Mouse (Mus musculus) heart, postnatal 0 days (tissue): ENCODE measurements around the gene Ptgds.

Experiments
- CTCF ChIP-seq: IDR thresholded peaks from 2 replicates; pipeline ENCODE4 v1.5.1; 2016; ENCODE audit warnings: antibody characterized with exemption, control low read depth, low read depth
- EP300 ChIP-seq: IDR thresholded peaks from 2 replicates; pipeline ENCODE4 v1.6.1; 2016; ENCODE audit warnings: antibody characterized with exemption, low read depth

- no peak for TF ChIP-seq CTCF
- no peak for TF ChIP-seq EP300
These were observed 33.5 kb downstream of the Ptgds start for GRCm38 (mm10) chr2:25436286-25436820.
